ENCODE assay signal across 13 mouse cellular contexts in genomic region chr10:117878628-117879027, GRCm38 (mm10).
"Had no signal": no experiment of that assay in that cellular context is flagged by ENCODE, and none has a peak within 500 bp of the region (broad histone marks: within the 10 kb centered on the region; RNA-seq: fewer than 3 reads in every experiment).

No protein-coding gene starts in this region.

- DNase-seq: gastrocnemius, adult 2 months; gastrocnemius, postnatal 10 days; gastrocnemius, postnatal 25 days; heart, adult 18-20 months; heart, postnatal 10 days; heart, postnatal 4 days; kidney, adult 18-20 months; kidney, adult 8-10 months; kidney, postnatal 10 days; kidney, postnatal 25 days; kidney, postnatal 4 days; liver; liver, embryonic 13.5 days had no signal
